Comparison of ENCODE assay signal across 22 mouse cellular contexts in the genomic region with DNA sequence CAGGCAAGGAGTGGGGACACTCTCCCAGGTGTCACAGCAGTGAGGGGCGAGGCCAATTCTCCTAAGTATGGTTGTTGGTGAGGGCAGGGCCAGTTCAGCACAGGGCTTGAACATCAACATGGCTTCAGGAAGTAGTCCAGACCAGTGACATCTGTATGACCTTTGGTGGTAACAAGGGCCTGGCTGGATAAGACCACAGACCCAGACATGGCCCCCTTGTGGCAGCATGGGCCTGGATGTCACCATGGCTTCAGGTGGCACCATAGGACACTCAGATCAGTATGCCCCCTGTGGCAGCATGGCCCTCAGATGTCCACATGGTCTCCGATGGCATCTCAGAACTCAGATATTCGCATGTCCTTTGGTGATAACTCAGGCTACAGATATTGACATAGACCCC. TPM values are rescaled to one million over a fixed set of nuclear protein-coding genes. Genes with fewer than 3 reads are reported as not detected.
DNase-seq lines count a peak whose midpoint lies in the region; ATAC-seq and TF ChIP-seq lines count a peak whose summit lies in the region.
"Had no signal": no experiment of that assay in that cellular context is flagged by ENCODE, and none has a peak within 500 bp of the region (broad histone marks: within the 10 kb centered on the region; RNA-seq: fewer than 3 reads in every experiment).

No protein-coding gene starts in this region.

- H3K4me1 ChIP-seq in heart, embryonic 10.5 days = peaks cover 11% of the 10 kb centered on the region
- H3K4me1 ChIP-seq in G1E (ENCODE audit: insufficient read depth, low read depth, low read length) = peaks cover 51% of the 10 kb centered on the region
- H3K4me1 ChIP-seq: hindbrain, embryonic 13.5 days had no signal

- no peak for ATAC-seq in G1E (ENCODE audit: extremely low read depth, insufficient number of reproducible peaks, low FRiP score, poor library complexity, severe bottlenecking)
- 0 out of 2 replicates have a peak, but pooled peaks have one; percentile 13 for ATAC-seq in monocyte, adult 5-6 weeks (replicated peaks; ENCODE audit: insufficient number of reproducible peaks, low FRiP score, low TSS enrichment, poor library complexity, severe bottlenecking)
- ATAC-seq: activated CD4-positive, CD25-positive, alpha-beta regulatory T cell, adult 4 months; forebrain, postnatal 0 days; hindbrain, postnatal 0 days had no signal

- 85% methylated on average over 3 of the region's 3 CpGs for WGBS in heart, embryonic 10.5 days

- H3K9me3 ChIP-seq in heart, embryonic 10.5 days = no peaks in the 10 kb centered on the region
- H3K9me3 ChIP-seq in G1E (replicated peaks) = no peaks in the 10 kb centered on the region
- H3K9me3 ChIP-seq: embryonic facial prominence, embryonic 13.5 days; forebrain, embryonic 12.5 days; heart, embryonic 15.5 days; hindbrain, embryonic 13.5 days had no signal

- peaks cover 17% of the 10 kb centered on the region for H3K27me3 ChIP-seq in heart, embryonic 10.5 days (ENCODE audit: insufficient read depth, poor library complexity, severe bottlenecking)
- peaks cover 7% of the 10 kb centered on the region for H3K27me3 ChIP-seq in G1E (ENCODE audit: insufficient read depth, low read length)
- H3K27me3 ChIP-seq: embryonic facial prominence, embryonic 13.5 days; forebrain, embryonic 12.5 days; hindbrain, embryonic 13.5 days had no signal

- no peak overlapping the region for H3K4me3 ChIP-seq in heart, embryonic 10.5 days
- no peak overlapping the region for H3K4me3 ChIP-seq in G1E (ENCODE audit: low read depth, low read length)
- H3K4me3 ChIP-seq: embryonic facial prominence, embryonic 13.5 days; forebrain, embryonic 12.5 days; heart, embryonic 15.5 days; hindbrain, embryonic 13.5 days had no signal

- no peaks in the 10 kb centered on the region for H3K36me3 ChIP-seq in heart, embryonic 10.5 days
- H3K36me3 ChIP-seq in G1E (replicated peaks) = no peaks in the 10 kb centered on the region
- H3K36me3 ChIP-seq: embryonic facial prominence, embryonic 13.5 days; forebrain, embryonic 12.5 days; heart, embryonic 15.5 days; hindbrain, embryonic 13.5 days had no signal

- TF ChIP-seq CTCF in G1E (IDR thresholded peaks at IDR 0.05; ENCODE audit: low read depth, low read length) = 0 out of 2 replicates have a peak, but pooled peaks have one; percentile 9

- DNase-seq in heart, adult 11 months = peak; percentile 87
- DNase-seq in heart, embryonic 10.5 days (ENCODE audit: low spot score) = no peak
- peak; percentile 20 for DNase-seq in thymus, postnatal 14 days
- no peak for DNase-seq in thymus, adult 18-20 months
- DNase-seq in G1E (ENCODE audit: low spot score) = no peak
- DNase-seq in right cerebral cortex, postnatal 14 days = no peak
- DNase-seq in spleen, postnatal 4 days (ENCODE audit: low spot score in 2 of 2) = no peak
- DNase-seq: adrenal gland, postnatal 25 days; cerebellum, adult 18-20 months; cerebellum, adult 9-11 months; cerebellum, postnatal 36 days; forebrain, postnatal 0 days; gastrocnemius, postnatal 14 days; heart, adult 18-20 months; heart, postnatal 14 days had no signal

- H3K27ac ChIP-seq in heart, embryonic 10.5 days = no peak overlapping the region
- H3K27ac ChIP-seq: embryonic facial prominence, embryonic 13.5 days; forebrain, embryonic 12.5 days; heart, embryonic 15.5 days; hindbrain, embryonic 13.5 days; hindbrain, postnatal 0 days had no signal

RNA-seq across cellular contexts. Expression of a gene that starts 8.0 kb away (rescaled TPM):
- 23.4 and 26.7 TPM in 2 replicates for polyA plus RNA-seq in heart, embryonic 10.5 days (2016; fragmentation: Nextera tagmentation; extraction: Ambion mirVana)
- total RNA-seq in G1E (2014; fragmentation: Nextera tagmentation) (20.4 and 21.1 TPM in 2 replicates), G1E (2017) (3.0 and 3.9 TPM in 2 replicates)
- polyA plus RNA-seq in G1E (2012) = 117 and 164 TPM in 2 replicates
- 6.5 to 17.5 TPM (median 10.7 TPM) in 3 replicates for total RNA-seq in monocyte, adult 5-6 weeks (2017)

RNA-seq across cellular contexts. Expression of a gene that starts 58.1 kb away (rescaled TPM):
- polyA plus RNA-seq in heart, embryonic 10.5 days (2016; fragmentation: Nextera tagmentation; extraction: Ambion mirVana) = 0.75 and 0.77 TPM in 2 replicates
- total RNA-seq in G1E (2014; fragmentation: Nextera tagmentation) (0.45 and 1.1 TPM in 2 replicates), G1E (2017) (0.23 and 0.33 TPM in 2 replicates)
- polyA plus RNA-seq in G1E (2012) = 0.09 and 0.11 TPM in 2 replicates
- 1.3 to 2.5 TPM in 2 of 3 replicates, not detected in the other for total RNA-seq in monocyte, adult 5-6 weeks (2017)

Comparison
In these comparisons a context has a peak if more than half of its experiments do, and no peak if none do; other contexts are left out.
1. DNase-seq: peak in heart, adult 11 months (single experiment) and thymus, postnatal 14 days (single experiment); none in heart, embryonic 10.5 days (single experiment), thymus, adult 18-20 months (0 of 2), G1E (single experiment), right cerebral cortex, postnatal 14 days (single experiment) and spleen, postnatal 4 days (0 of 2).